Mouse (Mus musculus): ENCODE measurements at regions not wholly inside any gene's neighbourhood (a gene's known extent, or its start where the extent isn't known, plus 50 kb on each side); places are given as distances from the start of the nearest gene placed in this dataset.
A peak's percentile ranks its signal among the peaks of the same experiment; 100 is the strongest.

GRCm38 (mm10) chr13:112071209-112071955, 216.9 kb upstream of the Ankrd55 start:
- no peak for DNase-seq (ENCODE audit: low spot score in 2 of 2)

- no peak for DNase-seq (ENCODE audit: low spot score in 2 of 2)
Measured at GRCm38 (mm10) chr13:112071956-112072314, 216.3 kb upstream of the Ankrd55 start.

- no peak for DNase-seq (ENCODE audit: low spot score in 2 of 2)
Measured at GRCm38 (mm10) chr13:112073519-112074406, 214.5 kb upstream of the Ankrd55 start.

GRCm38 (mm10) chr13:112075847-112076479, 212.3 kb upstream of the Ankrd55 start:
- no peak for DNase-seq (ENCODE audit: low spot score in 2 of 2)

GRCm38 (mm10) chr13:112078088-112078487, 210.2 kb upstream of the Ankrd55 start:
- DNase-seq (ENCODE audit: low spot score in 2 of 2) = no peak

GRCm38 (mm10) chr13:112081935-112082334, 206.3 kb upstream of the Ankrd55 start:
- no peak for DNase-seq (ENCODE audit: low spot score in 2 of 2)

GRCm38 (mm10) chr13:112084484-112085278, 203.6 kb upstream of the Ankrd55 start:
- DNase-seq (ENCODE audit: low spot score in 2 of 2) = no peak

GRCm38 (mm10) chr13:112088312-112088771, 199.9 kb upstream of the Ankrd55 start:
- no peak for DNase-seq (ENCODE audit: low spot score in 2 of 2)

- DNase-seq (ENCODE audit: low spot score in 2 of 2) = no peak
Measured at GRCm38 (mm10) chr13:112090737-112091136, 197.5 kb upstream of the Ankrd55 start.

- no peak for DNase-seq (ENCODE audit: low spot score in 2 of 2)
Measured at GRCm38 (mm10) chr13:112095595-112096139, 192.6 kb upstream of the Ankrd55 start.

- DNase-seq (ENCODE audit: low spot score in 2 of 2) = no peak
Measured at GRCm38 (mm10) chr13:112099953-112100591, 188.2 kb upstream of the Ankrd55 start.

- DNase-seq (ENCODE audit: low spot score in 2 of 2) = peak; percentile 43 to 46
Measured at GRCm38 (mm10) chr13:112100592-112101420, 187.4 kb upstream of the Ankrd55 start.

- DNase-seq (ENCODE audit: low spot score in 2 of 2) = no peak
Measured at GRCm38 (mm10) chr13:112101421-112101756, 186.9 kb upstream of the Ankrd55 start.

- no peak for DNase-seq (ENCODE audit: low spot score in 2 of 2)
Measured at GRCm38 (mm10) chr13:112105953-112106352, 182.3 kb upstream of the Ankrd55 start.

GRCm38 (mm10) chr13:112114741-112115201, 173.5 kb upstream of the Ankrd55 start:
- peak in 1 of 2 experiments; percentile 7 for DNase-seq (ENCODE audit: low spot score in 2 of 2)

GRCm38 (mm10) chr13:112116101-112116726, 172.0 kb upstream of the Ankrd55 start:
- DNase-seq (ENCODE audit: low spot score in 2 of 2) = no peak

- no peak for DNase-seq (ENCODE audit: low spot score in 2 of 2)
Measured at GRCm38 (mm10) chr13:112118564-112118963, 169.7 kb upstream of the Ankrd55 start.

- DNase-seq (ENCODE audit: low spot score in 2 of 2) = peak in 1 of 2 experiments; percentile 20
Measured at GRCm38 (mm10) chr13:112119611-112120041, 168.6 kb upstream of the Ankrd55 start.

- no peak for DNase-seq (ENCODE audit: low spot score in 2 of 2)
Measured at GRCm38 (mm10) chr13:112120346-112120745, 167.9 kb upstream of the Ankrd55 start.

All from right cerebral cortex, adult 2 months (tissue).